Mouse (Mus musculus) forebrain, embryonic 13.5 days (tissue): ENCODE data around the gene Tspan11. TPM values are rescaled to one million over a fixed set of nuclear protein-coding genes. Genes with fewer than 3 reads are reported as not detected.
A peak's percentile ranks its signal among the peaks of the same experiment; 100 is the strongest.

ENCODE experiments used
- ATAC-seq: fragments of 200-750 bp; cut with Nextera tagmentation; 2 replicates; pipeline ENCODE4 v1.8.0; 2017
- H3K27ac ChIP-seq: fragments of 300-500 bp; sonication (generic); 2 replicates; pipeline ENCODE4 v1.5.1; 2015; ENCODE audit warnings: inconsistent platforms, mild to moderate bottlenecking, moderate library complexity
- H3K27me3 ChIP-seq: fragments of 300-500 bp; sonication (generic); 2 replicates; pipeline ENCODE4 v1.6.1; 2015; ENCODE audit warnings: mild to moderate bottlenecking, inconsistent platforms
- H3K36me3 ChIP-seq: fragments of 300-500 bp; sonication (generic); 2 replicates; pipeline ENCODE4 v1.6.1; 2015; ENCODE audit warnings: mild to moderate bottlenecking, inconsistent platforms; ENCODE audit not compliant: poor library complexity, severe bottlenecking
- H3K4me1 ChIP-seq: fragments of 300-500 bp; sonication (generic); 2 replicates; pipeline ENCODE4 v1.6.1; 2015; ENCODE audit warnings: inconsistent platforms
- H3K4me2 ChIP-seq: fragments of 300-500 bp; sonication (generic); 2 replicates; pipeline ENCODE4 v1.6.1; 2015; ENCODE audit warnings: inconsistent platforms, mild to moderate bottlenecking, moderate library complexity
- H3K4me3 ChIP-seq: fragments of 300-500 bp; sonication (generic); 2 replicates; pipeline ENCODE4 v1.5.1; 2015; ENCODE audit warnings: mild to moderate bottlenecking, inconsistent platforms
- H3K9ac ChIP-seq: fragments of 300-500 bp; sonication (generic); 2 replicates; pipeline ENCODE4 v1.6.1; 2015; ENCODE audit warnings: mild to moderate bottlenecking, inconsistent platforms
- H3K9me3 ChIP-seq: fragments of 300-500 bp; sonication (generic); replicated peaks from 2 replicates; pipeline ENCODE4 v1.6.1; 2016; ENCODE audit warnings: inconsistent platforms
- WGBS: fragments of 180-500 bp; shearing (Covaris S2); methylation state at CpG from one replicate; pipeline ENCODE4 v1.1.7; 2015; 5-methylcytosine and 5-hydroxymethylcytosine counted together
- polyA plus RNA-seq: library from polyadenylated mRNA; unstranded; fragments of >200 nt; fragmentation: Nextera tagmentation; extraction: Ambion mirVana; gene quantifications from 2 replicates; pipeline ENCODE4 v1.2.1, GENCODE M21; 2015

Tspan11 gene
- polyA plus RNA-seq, 1 experiment from 2014 or later: 14.7 TPM

- Histone ChIP-seq H3K4me2 (peak overlapping the region; percentile 75), H3K36me3 (no peaks in the 10 kb centered on the region), H3K9ac (peak overlapping the region; percentile 79), H3K9me3 (no peaks in the 10 kb centered on the region), H3K27ac (peak overlapping the region; percentile 90), H3K4me3 (peak overlapping the region; percentile 51), H3K4me1 (peaks cover 30% of the 10 kb centered on the region), H3K27me3 (no peaks in the 10 kb centered on the region)
- WGBS: 70% methylated on average over 3 of the region's 3 CpGs
- ATAC-seq: no peak
These were observed 1.2 kb downstream of the Tspan11 start for GRCm38 (mm10) chr6:127888581-127888980.

GRCm38 (mm10) chr6:127893611-127894010, 6.2 kb downstream of the Tspan11 start:
- 39% methylated on average over 6 of the region's 6 CpGs for WGBS
- peaks cover 8% of the 10 kb centered on the region for H3K4me1 ChIP-seq
- H3K4me2 ChIP-seq: no peak overlapping the region
- H3K36me3 ChIP-seq: no peaks in the 10 kb centered on the region
- H3K4me3 ChIP-seq: no peak overlapping the region
- no peak overlapping the region for H3K9ac ChIP-seq
- no peak for ATAC-seq
- no peaks in the 10 kb centered on the region for H3K27me3 ChIP-seq
- H3K9me3 ChIP-seq: no peaks in the 10 kb centered on the region
- H3K27ac ChIP-seq: no peak overlapping the region

- Histone ChIP-seq H3K4me1 (no peaks in the 10 kb centered on the region), H3K9me3 (no peaks in the 10 kb centered on the region), H3K36me3 (no peaks in the 10 kb centered on the region), H3K27ac (no peak overlapping the region), H3K4me3 (no peak overlapping the region), H3K4me2 (no peak overlapping the region), H3K9ac (no peak overlapping the region), H3K27me3 (no peaks in the 10 kb centered on the region)
- ATAC-seq: no peak
- WGBS: 26% methylated on average over 6 of the region's 6 CpGs
These were observed 7.6 kb downstream of the Tspan11 start for GRCm38 (mm10) chr6:127894999-127895398.

GRCm38 (mm10) chr6:127896425-127896824, 9.0 kb downstream of the Tspan11 start:
- no peak overlapping the region for H3K4me3 ChIP-seq
- H3K9me3 ChIP-seq: no peaks in the 10 kb centered on the region
- H3K27me3 ChIP-seq: no peaks in the 10 kb centered on the region
- no peak overlapping the region for H3K4me2 ChIP-seq
- H3K4me1 ChIP-seq: 0 out of 2 replicates have a peak, but pooled peaks cover 1% of the 10 kb centered on the region
- no peaks in the 10 kb centered on the region for H3K36me3 ChIP-seq
- no peak for ATAC-seq
- H3K9ac ChIP-seq: no peak overlapping the region
- no peak overlapping the region for H3K27ac ChIP-seq
- 92% methylated on average over 3 of the region's 3 CpGs for WGBS

GRCm38 (mm10) chr6:127897342-127897741, 10.0 kb downstream of the Tspan11 start:
- Histone ChIP-seq H3K36me3 (no peaks in the 10 kb centered on the region), H3K4me2 (no peak overlapping the region), H3K4me3 (no peak overlapping the region), H3K9me3 (no peaks in the 10 kb centered on the region), H3K4me1 (0 out of 2 replicates have a peak, but pooled peaks cover 5% of the 10 kb centered on the region), H3K9ac (no peak overlapping the region), H3K27ac (no peak overlapping the region), H3K27me3 (no peaks in the 10 kb centered on the region)
- no peak for ATAC-seq
- WGBS: 92% methylated on average over 3 of the region's 3 CpGs

GRCm38 (mm10) chr6:127900062-127900461, 12.7 kb downstream of the Tspan11 start:
- no peak overlapping the region for H3K4me2 ChIP-seq
- H3K9ac ChIP-seq: no peak overlapping the region
- H3K36me3 ChIP-seq: no peaks in the 10 kb centered on the region
- 0 out of 2 replicates have a peak, but pooled peaks cover 5% of the 10 kb centered on the region for H3K4me1 ChIP-seq
- no peak for ATAC-seq
- no peak overlapping the region for H3K4me3 ChIP-seq
- H3K27ac ChIP-seq: no peak overlapping the region
- H3K9me3 ChIP-seq: no peaks in the 10 kb centered on the region
- 88% methylated on average over 6 of the region's 6 CpGs for WGBS
- no peaks in the 10 kb centered on the region for H3K27me3 ChIP-seq

GRCm38 (mm10) chr6:127901261-127901660, 13.9 kb downstream of the Tspan11 start:
- Histone ChIP-seq H3K27me3 (no peaks in the 10 kb centered on the region), H3K9me3 (no peaks in the 10 kb centered on the region), H3K4me1 (0 out of 2 replicates have a peak, but pooled peaks cover 5% of the 10 kb centered on the region), H3K9ac (no peak overlapping the region), H3K4me2 (no peak overlapping the region), H3K27ac (0 out of 2 replicates have a peak overlapping the region, but pooled peaks have one; percentile 8), H3K4me3 (no peak overlapping the region), H3K36me3 (no peaks in the 10 kb centered on the region)
- WGBS: 64% methylated on average over 3 of the region's 3 CpGs
- ATAC-seq: 0 out of 2 replicates have a peak, but pooled peaks have one; percentile 51

GRCm38 (mm10) chr6:127901669-127902068, 14.3 kb downstream of the Tspan11 start:
- no peaks in the 10 kb centered on the region; the same call in 1 of the 2 replicates for H3K36me3 ChIP-seq
- no peak overlapping the region for H3K4me2 ChIP-seq
- H3K4me1 ChIP-seq: 0 out of 2 replicates have a peak, but pooled peaks cover 5% of the 10 kb centered on the region
- no peak overlapping the region for H3K4me3 ChIP-seq
- 0 out of 2 replicates have a peak overlapping the region, but pooled peaks have one; percentile 8 for H3K27ac ChIP-seq
- WGBS: 86% methylated on average over 5 of the region's 5 CpGs
- no peaks in the 10 kb centered on the region for H3K9me3 ChIP-seq
- ATAC-seq: no peak
- no peaks in the 10 kb centered on the region for H3K27me3 ChIP-seq
- no peak overlapping the region for H3K9ac ChIP-seq

GRCm38 (mm10) chr6:127902559-127902958, 15.2 kb downstream of the Tspan11 start:
- Histone ChIP-seq H3K27me3 (no peaks in the 10 kb centered on the region), H3K27ac (no peak overlapping the region), H3K9me3 (no peaks in the 10 kb centered on the region), H3K9ac (no peak overlapping the region), H3K4me3 (no peak overlapping the region), H3K4me1 (0 out of 2 replicates have a peak, but pooled peaks cover 5% of the 10 kb centered on the region), H3K4me2 (no peak overlapping the region), H3K36me3 (peaks cover under 1% of the 10 kb centered on the region)
- no peak for ATAC-seq
- 88% methylated on average over 8 of the region's 8 CpGs for WGBS

- peaks cover 24% of the 10 kb centered on the region for H3K36me3 ChIP-seq
- no peaks in the 10 kb centered on the region for H3K4me1 ChIP-seq
- H3K4me3 ChIP-seq: no peak overlapping the region
- no peak overlapping the region for H3K9ac ChIP-seq
- H3K9me3 ChIP-seq: no peaks in the 10 kb centered on the region
- 89% methylated on average over 4 of the region's 4 CpGs for WGBS
- H3K27ac ChIP-seq: no peak overlapping the region
- H3K27me3 ChIP-seq: no peaks in the 10 kb centered on the region
- H3K4me2 ChIP-seq: no peak overlapping the region
- ATAC-seq: no peak
These were observed 23.2 kb downstream of the Tspan11 start for GRCm38 (mm10) chr6:127910638-127911037.

GRCm38 (mm10) chr6:127911687-127912086, 24.3 kb downstream of the Tspan11 start:
- H3K27ac ChIP-seq: no peak overlapping the region
- no peak overlapping the region for H3K4me2 ChIP-seq
- ATAC-seq: no peak
- 0 out of 2 replicates have a peak, but pooled peaks cover 4% of the 10 kb centered on the region for H3K9me3 ChIP-seq
- H3K36me3 ChIP-seq: peaks cover 32% of the 10 kb centered on the region
- H3K4me3 ChIP-seq: no peak overlapping the region
- H3K4me1 ChIP-seq: peaks cover under 1% of the 10 kb centered on the region; the same call in 1 of the 2 replicates
- H3K9ac ChIP-seq: no peak overlapping the region
- 77% methylated on average over 4 of the region's 4 CpGs for WGBS
- no peaks in the 10 kb centered on the region for H3K27me3 ChIP-seq

- WGBS: 96% methylated on average over 3 of the region's 3 CpGs
- H3K9me3 ChIP-seq: 0 out of 2 replicates have a peak, but pooled peaks cover 4% of the 10 kb centered on the region
- no peak overlapping the region for H3K4me2 ChIP-seq
- ATAC-seq: no peak
- H3K36me3 ChIP-seq: peaks cover 28% of the 10 kb centered on the region
- H3K27ac ChIP-seq: no peak overlapping the region
- no peak overlapping the region for H3K9ac ChIP-seq
- H3K4me3 ChIP-seq: no peak overlapping the region
- H3K27me3 ChIP-seq: no peaks in the 10 kb centered on the region
- peaks cover 8% of the 10 kb centered on the region for H3K4me1 ChIP-seq
These were observed 25.5 kb downstream of the Tspan11 start for GRCm38 (mm10) chr6:127912938-127913337.

GRCm38 (mm10) chr6:127916993-127917392, 29.6 kb downstream of the Tspan11 start:
- Histone ChIP-seq H3K9me3 (0 out of 2 replicates have a peak, but pooled peaks cover 4% of the 10 kb centered on the region), H3K4me1 (peaks cover 14% of the 10 kb centered on the region), H3K27ac (no peak overlapping the region), H3K4me2 (no peak overlapping the region), H3K36me3 (peaks cover 27% of the 10 kb centered on the region), H3K27me3 (no peaks in the 10 kb centered on the region), H3K4me3 (no peak overlapping the region), H3K9ac (no peak overlapping the region)
- WGBS: 67% methylated on average over 3 of the region's 3 CpGs
- no peak; the same call in 1 of the 2 replicates for ATAC-seq
